Mouse (Mus musculus) ES-E14 (cell line): ENCODE measurements around the gene Cep44. TPM values are rescaled to one million over a fixed set of nuclear protein-coding genes. Genes with fewer than 3 reads are reported as not detected.

ENCODE experiments used
- DNase-seq: peaks from one replicate; pipeline ENCODE4 v3.0.0-alpha.2; 2013; ENCODE audit warnings: low read depth, low spot score
- H3K27ac ChIP-seq: 2 replicates; pipeline ENCODE4 v1.5.1; 2012; ENCODE audit warnings: low read depth, mild to moderate bottlenecking, low read length, moderate library complexity, mixed read lengths; ENCODE audit not compliant: poor library complexity, insufficient read depth, severe bottlenecking
- H3K36me3 ChIP-seq: 2 replicates; pipeline ENCODE4 v1.6.1; 2012; ENCODE audit warnings: mild to moderate bottlenecking, low read length, moderate library complexity, mixed read lengths; ENCODE audit not compliant: control insufficient read depth, poor library complexity, insufficient read depth, severe bottlenecking
- H3K4me1 ChIP-seq, 2 experiments: fragments of 150-350 bp in 1 of 2; sonication (generic) in 1 of 2; 2 replicates each; pipeline ENCODE4 v1.6.1; 2012; ENCODE audit warnings: low read length in 2 of 2, mild to moderate bottlenecking in 1 of 2, mixed read lengths in 1 of 2; ENCODE audit not compliant: control insufficient read depth in 2 of 2, insufficient read depth in 2 of 2, poor library complexity in 1 of 2
- H3K4me3 ChIP-seq, 2 experiments: fragments of 150-350 bp in 1 of 2; sonication (generic) in 1 of 2; 2 replicates each; pipeline ENCODE4 v1.5.1; 2012; ENCODE audit warnings: low read length in 2 of 2, low read depth in 1 of 2, mild to moderate bottlenecking in 1 of 2, mixed read lengths in 1 of 2; ENCODE audit not compliant: insufficient read depth in 1 of 2, poor library complexity in 1 of 2, severe bottlenecking in 1 of 2
- H3K9ac ChIP-seq: 2 replicates; pipeline ENCODE4 v1.6.1; 2012; ENCODE audit warnings: low read depth, mild to moderate bottlenecking, low read length, mixed read lengths; ENCODE audit not compliant: poor library complexity, insufficient read depth, severe bottlenecking
- H3K9me3 ChIP-seq: fragments of 150-350 bp; sonication (generic); 2 replicates; pipeline ENCODE4 v1.6.1; 2012; ENCODE audit warnings: low read depth, mild to moderate bottlenecking, low read length; ENCODE audit not compliant: control insufficient read depth, insufficient read depth
- CHD2 ChIP-seq: IDR thresholded peaks from 2 replicates; pipeline ENCODE4 v1.6.1; 2014; ENCODE audit warnings: mild to moderate bottlenecking, low read depth, low read length, inconsistent platforms
- HCFC1 ChIP-seq: IDR thresholded peaks from 2 replicates; pipeline ENCODE4 v1.6.1; 2012; ENCODE audit warnings: low read length, inconsistent platforms, borderline replicate concordance; ENCODE audit not compliant: insufficient read depth
- MAFK ChIP-seq: IDR thresholded peaks from 2 replicates; pipeline ENCODE4 v1.6.1; 2014; ENCODE audit warnings: mild to moderate bottlenecking, low read depth, low read length, inconsistent platforms; ENCODE audit not compliant: insufficient read depth
- ZC3H11A ChIP-seq: IDR thresholded peaks from 2 replicates; pipeline ENCODE4 v1.6.1; 2012; ENCODE audit warnings: low read depth, mild to moderate bottlenecking, inconsistent platforms, low read length, borderline replicate concordance
- ZNF384 ChIP-seq: IDR thresholded peaks from 2 replicates; pipeline ENCODE4 v1.6.1; 2012; ENCODE audit warnings: low read depth, low read length, inconsistent platforms
- in situ Hi-C, 2 experiments: fragments of 600-800 bp; cut with MboI; formaldehyde crosslinking; loops; one replicate each; pipeline ENCODE4 v1.15.1; 2025; ENCODE audit warnings: low sequenced_read_pairs in 2 of 2, inconsistent platforms in 1 of 2; ENCODE audit not compliant: unreplicated experiment in 2 of 2
- total RNA-seq: library from RNA; depleted of rRNA; stranded (reverse); fragments of 300-350 nt; gene quantifications from 2 replicates; pipeline ENCODE4 v1.2.3, GENCODE M21; 2012

Cep44 gene
- total RNA-seq, 1 experiment, result 37.0 TPM

- H3K4me3 ChIP-seq, result no peak overlapping the region
- TF ChIP-seq HCFC1 (no peak), CHD2 (no peak), MAFK (no peak), ZC3H11A (no peak)
- no peak for DNase-seq
- H3K36me3 ChIP-seq, result no peaks in the 10 kb centered on the region
- H3K9ac ChIP-seq, result no peak overlapping the region
- no peak overlapping the region for H3K27ac ChIP-seq
- in situ Hi-C loops, result no loop called here
- H3K4me1 ChIP-seq, result no peaks in the 10 kb centered on the region
- H3K9me3 ChIP-seq, result no peaks in the 10 kb centered on the region
Measured at GRCm38 (mm10) chr8:56521051-56521450, 29.8 kb downstream of the Cep44 start.

DNA sequence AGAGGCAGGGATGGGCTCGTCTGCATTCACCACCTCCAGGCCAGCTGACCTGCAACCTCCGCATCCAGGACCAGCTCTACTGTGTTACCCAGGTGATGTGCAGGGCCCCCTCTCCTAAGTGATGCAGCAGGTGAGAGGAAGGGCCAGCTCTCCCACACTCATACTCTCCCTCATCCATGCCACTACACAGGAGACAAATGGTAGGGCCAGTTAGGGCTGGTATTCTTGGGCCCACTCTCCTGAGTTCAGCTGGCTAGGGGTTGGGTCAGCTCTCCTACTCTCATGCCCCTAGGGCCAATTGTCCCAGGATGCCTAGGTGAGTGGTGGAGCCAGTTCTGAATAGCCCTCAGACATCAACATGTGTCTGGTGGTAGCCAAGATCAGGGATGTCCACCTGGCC, 30.6 kb downstream of the Cep44 start:
- no peaks in the 10 kb centered on the region for H3K36me3 ChIP-seq
- no peaks in the 10 kb centered on the region for H3K9me3 ChIP-seq
- H3K9ac ChIP-seq, result no peak overlapping the region
- TF ChIP-seq ZC3H11A (no peak), CHD2 (no peak), MAFK (no peak), HCFC1 (no peak), ZNF384 (no peak)
- no peak overlapping the region for H3K27ac ChIP-seq
- in situ Hi-C loops, result no loop called here
- no peak overlapping the region for H3K4me3 ChIP-seq
- H3K4me1 ChIP-seq, result no peaks in the 10 kb centered on the region
- no peak for DNase-seq

DNA sequence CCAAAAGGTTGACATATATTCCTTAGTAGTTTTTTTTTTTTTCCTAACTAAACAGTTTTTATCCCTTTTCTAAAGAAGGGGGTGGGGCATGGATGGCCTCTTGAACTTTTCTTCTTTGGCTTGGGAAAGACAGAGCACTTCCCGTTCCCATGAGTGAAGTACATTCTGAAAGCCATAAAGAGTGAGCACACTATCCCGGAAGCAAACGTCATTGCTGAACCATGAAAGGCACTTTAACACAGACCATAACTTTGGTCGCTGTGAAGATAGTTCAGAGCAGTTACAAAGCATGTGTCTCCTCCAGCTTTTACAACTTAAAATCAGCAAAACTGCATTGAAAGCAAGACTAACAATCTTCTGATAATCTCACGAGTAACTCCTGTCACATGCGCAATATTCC, 32.0 kb downstream of the Cep44 start:
- TF ChIP-seq ZNF384 (no peak), CHD2 (no peak), ZC3H11A (no peak), MAFK (no peak), HCFC1 (no peak)
- Histone ChIP-seq H3K9ac (no peak overlapping the region), H3K27ac (no peak overlapping the region), H3K4me1 (no peaks in the 10 kb centered on the region), H3K4me3 (no peak overlapping the region), H3K9me3 (no peaks in the 10 kb centered on the region), H3K36me3 (no peaks in the 10 kb centered on the region)
- DNase-seq, result no peak
- in situ Hi-C loops, result no loop called here

GRCm38 (mm10) chr8:56508952-56509479, 41.8 kb downstream of the Cep44 start:
- Histone ChIP-seq H3K4me3 (no peak overlapping the region), H3K9me3 (no peaks in the 10 kb centered on the region), H3K4me1 (no peaks in the 10 kb centered on the region), H3K9ac (no peak overlapping the region), H3K27ac (no peak overlapping the region), H3K36me3 (no peaks in the 10 kb centered on the region)
- in situ Hi-C loops, result no loop called here
- no peak for DNase-seq
- no peak for TF ChIP-seq MAFK
- no peak for TF ChIP-seq HCFC1
- no peak for TF ChIP-seq ZNF384
- TF ChIP-seq ZC3H11A, result no peak
- no peak for TF ChIP-seq CHD2

DNA sequence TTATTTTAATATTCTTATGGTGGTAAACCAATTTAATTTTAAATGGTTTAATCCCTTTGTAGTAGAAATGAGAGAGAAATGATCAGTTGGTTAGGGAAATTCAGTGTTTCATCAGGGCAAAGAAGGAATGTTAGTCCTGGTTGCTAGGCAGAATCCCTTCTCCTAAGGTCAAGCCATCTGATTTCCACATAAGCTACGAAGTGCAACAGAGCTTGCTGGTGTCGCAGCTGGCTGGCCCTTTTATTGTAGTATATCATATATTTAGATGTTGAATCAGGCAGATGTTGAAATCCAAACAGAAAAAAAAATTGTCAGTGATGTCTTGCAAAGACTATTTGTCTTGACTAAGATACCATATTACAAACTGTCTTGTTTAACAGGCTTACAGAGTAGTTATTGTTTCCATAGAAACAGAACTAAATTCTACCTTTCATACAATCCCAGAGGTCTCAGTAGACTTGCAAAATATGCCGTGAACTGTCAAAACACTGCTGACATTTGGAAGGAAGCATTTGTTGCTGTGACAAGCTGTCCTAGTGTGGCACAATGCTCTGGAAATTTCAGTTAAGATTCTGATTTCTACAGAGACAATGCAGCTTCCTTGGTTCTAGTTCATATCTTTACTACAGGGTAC, 42.4 kb downstream of the Cep44 start:
- Histone ChIP-seq H3K9ac (no peak overlapping the region), H3K27ac (no peak overlapping the region), H3K4me3 (no peak overlapping the region), H3K9me3 (no peaks in the 10 kb centered on the region), H3K36me3 (no peaks in the 10 kb centered on the region), H3K4me1 (no peaks in the 10 kb centered on the region)
- in situ Hi-C loops, result no loop called here
- TF ChIP-seq CHD2 (no peak), ZC3H11A (no peak)
- no peak for DNase-seq
